Mouse (Mus musculus) retina, adult 2 months (tissue): ENCODE data around the gene Fgb.

Experiments used
- DNase-seq: peaks from one replicate; pipeline ENCODE4 v3.0.0-alpha.2; 2012; ENCODE audit warnings: low read depth, low spot score

The Fgb gene

GRCm38 (mm10) chr3:83027546-83028251 is 22.0 kb downstream of the Fgb start:
- DNase-seq, result no peak

GRCm38 (mm10) chr3:83025475-83026301 is 24.0 kb downstream of the Fgb start, which contains the start of gene Fga:
Gene Fga, plus strand, starts transcription at chr3:83026076.
- DNase-seq, result no peak

GRCm38 (mm10) chr3:83025036-83025435 is 24.6 kb downstream of the Fgb start:
- DNase-seq, result no peak

GRCm38 (mm10) chr3:83021176-83021575 is 28.5 kb downstream of the Fgb start:
- no peak for DNase-seq

DNA sequence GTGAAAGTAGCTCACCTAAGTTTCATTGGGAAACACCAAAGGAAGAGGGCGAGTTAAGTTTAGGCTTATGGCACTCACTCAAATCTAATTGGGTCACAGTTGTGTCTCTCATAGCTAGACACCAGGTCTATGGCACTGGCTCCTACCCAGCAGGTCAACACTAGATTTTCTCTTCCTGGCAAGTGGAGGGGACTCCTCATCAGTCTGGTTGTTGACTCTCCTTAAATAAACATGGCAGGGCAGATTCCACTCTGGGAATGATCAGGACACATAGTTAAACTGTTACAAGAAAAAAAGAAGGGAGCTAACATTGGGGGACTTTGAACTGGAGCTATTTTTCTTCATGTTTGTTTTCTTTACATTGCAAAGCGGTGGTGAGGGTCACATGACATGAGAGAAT is 29.3 kb downstream of the Fgb start:
- DNase-seq, result no peak

- no peak for DNase-seq
These were observed 33.4 kb downstream of the Fgb start for GRCm38 (mm10) chr3:83016236-83016635.

- DNase-seq, result no peak
These were observed 35.7 kb downstream of the Fgb start for GRCm38 (mm10) chr3:83013951-83014350.

GRCm38 (mm10) chr3:83012636-83013035 is 37.0 kb downstream of the Fgb start:
- no peak for DNase-seq

DNA sequence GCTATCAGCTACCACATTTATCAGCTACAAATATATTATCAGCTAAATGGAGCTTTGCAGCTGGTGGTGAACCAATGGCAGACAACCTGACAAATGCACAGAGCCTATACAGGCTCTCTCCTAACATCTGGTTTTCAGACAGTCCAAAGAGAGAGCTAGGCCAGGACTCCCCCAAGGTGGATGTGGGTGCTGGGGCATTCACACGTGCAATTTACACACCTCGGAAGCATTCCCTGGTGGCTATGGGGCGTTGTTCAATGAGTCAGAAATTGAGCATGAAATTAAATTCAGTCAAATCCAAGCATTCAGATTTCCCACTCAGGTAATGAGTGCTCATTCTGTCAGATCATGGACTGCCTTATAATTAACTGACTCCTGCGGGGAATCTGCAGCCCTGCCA is 38.1 kb downstream of the Fgb start:
- no peak for DNase-seq

DNA sequence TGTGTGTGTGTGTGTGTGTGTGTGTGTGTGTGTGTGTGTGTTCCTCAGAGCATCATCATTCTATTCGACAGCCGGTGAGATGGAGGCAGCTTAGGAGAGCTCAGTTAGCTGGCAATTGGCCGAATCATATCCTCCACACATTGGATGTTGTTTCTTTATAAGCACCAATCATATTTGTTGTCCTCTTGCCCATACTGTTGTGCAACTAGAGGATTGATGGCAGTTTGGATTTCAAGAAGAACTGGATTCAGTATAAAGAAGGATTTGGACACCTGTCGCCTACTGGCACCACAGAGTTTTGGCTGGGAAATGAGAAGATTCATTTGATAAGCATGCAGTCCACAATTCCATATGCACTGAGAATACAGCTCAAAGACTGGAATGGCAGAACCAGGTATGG is 38.5 kb downstream of the Fgb start:
- DNase-seq, result no peak

- no peak for DNase-seq
These were observed 39.4 kb downstream of the Fgb start for GRCm38 (mm10) chr3:83010291-83010690.

DNA sequence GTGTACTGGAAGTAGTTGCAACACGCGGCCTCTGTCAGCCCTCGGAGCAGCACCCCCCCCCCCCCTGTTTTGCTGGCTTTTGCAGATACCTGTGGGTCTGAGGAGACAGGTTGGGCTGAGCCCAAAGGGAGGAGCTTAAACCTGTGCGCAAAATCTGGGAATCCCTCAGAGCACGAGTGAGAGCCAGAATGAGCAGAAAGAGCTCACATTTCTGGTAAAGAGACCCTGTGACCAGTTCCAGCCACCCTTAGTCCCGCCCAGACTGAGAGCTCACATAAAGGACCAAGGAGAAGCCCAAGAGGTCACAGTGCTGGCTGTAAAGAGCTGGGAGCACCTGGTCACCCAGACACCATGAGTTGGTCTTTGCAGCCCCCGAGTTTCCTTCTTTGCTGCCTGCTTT is 42.1 kb downstream of the Fgb start, which contains the start of gene Fgg:
TSS of gene Fgg (plus strand) at position 168 of the 400 bp plus-strand sequence.
- no peak for DNase-seq

DNA sequence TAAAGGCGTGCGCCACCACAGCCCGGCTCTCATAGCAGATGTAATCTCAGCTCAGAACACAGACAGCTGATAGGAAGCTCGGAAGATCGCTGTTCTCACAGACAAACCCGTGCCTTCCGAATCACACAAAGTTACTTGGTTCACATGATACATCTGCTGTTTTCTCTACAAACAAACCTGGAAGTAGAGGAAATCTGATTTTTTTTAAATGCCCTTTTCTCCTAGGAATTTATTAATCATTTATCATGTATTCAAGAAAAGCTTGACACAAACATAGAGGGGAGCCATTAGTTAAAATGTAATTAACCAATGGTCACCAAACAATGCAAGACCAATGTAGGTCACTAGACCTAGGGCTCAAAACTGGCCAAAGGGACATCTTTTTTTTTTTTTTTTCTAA is 44.9 kb downstream of the Fgb start:
- no peak for DNase-seq

- DNase-seq, result no peak
These were observed 46.6 kb downstream of the Fgb start for GRCm38 (mm10) chr3:83003068-83003467.

DNA sequence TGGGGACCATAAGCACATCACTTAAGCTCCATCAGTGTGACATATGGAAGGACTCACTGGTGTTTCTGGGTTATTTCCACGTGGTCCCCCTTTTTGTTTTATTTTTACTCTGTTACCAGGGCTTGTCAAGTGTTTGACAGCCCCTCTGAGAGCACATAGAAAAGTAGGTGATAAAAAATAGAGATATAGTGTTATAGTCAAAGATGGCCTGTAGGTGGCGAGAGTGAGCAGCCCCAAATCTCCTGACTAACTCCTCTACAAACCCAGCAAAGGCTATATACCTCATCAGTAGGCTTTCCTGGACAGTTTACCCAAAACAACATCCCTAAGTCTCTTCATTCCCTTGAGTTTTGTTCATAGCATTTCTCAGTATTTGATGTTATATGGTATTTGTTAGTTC is 47.5 kb downstream of the Fgb start:
- peak; percentile 8 for DNase-seq

GRCm38 (mm10) chr3:82999995-83000394 is 49.7 kb downstream of the Fgb start:
- DNase-seq, result no peak

DNA sequence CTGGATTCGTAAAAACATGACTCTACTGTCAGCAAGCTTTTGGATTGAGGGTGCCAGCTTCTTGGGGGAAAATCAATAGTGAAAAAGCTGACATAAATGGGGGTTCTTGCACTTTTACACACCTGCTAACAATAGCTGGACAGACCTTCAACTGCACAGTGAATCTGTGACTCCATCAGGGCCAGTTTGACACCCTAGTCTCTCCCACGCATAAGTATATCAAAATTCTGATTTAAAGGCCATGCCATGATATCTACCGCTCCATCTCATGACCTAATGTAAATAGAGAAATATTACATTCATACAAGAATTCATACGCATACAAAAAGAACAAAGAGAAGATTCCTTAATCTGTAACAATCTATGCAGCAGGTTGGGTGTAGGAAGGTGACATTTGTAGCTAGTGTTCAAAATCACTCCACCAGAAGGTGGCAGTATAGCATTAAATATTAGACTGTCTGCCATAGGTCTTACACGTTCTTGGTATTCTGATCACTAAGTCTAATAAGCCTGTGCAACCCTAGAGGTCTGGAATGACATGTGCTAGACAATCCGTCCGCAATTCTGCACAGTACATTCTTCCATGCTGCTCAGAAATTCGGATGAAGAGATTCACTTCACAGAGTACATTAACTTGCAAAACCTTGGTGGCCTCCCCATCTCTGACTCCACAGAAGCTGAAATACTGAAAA is 50.7 kb downstream of the Fgb start:
- peak; percentile 50 for DNase-seq

- no peak for DNase-seq
These were observed 53.0 kb downstream of the Fgb start for GRCm38 (mm10) chr3:82996656-82997055.

- DNase-seq, result no peak
These were observed 54.3 kb downstream of the Fgb start for GRCm38 (mm10) chr3:82995368-82995767.

GRCm38 (mm10) chr3:82992956-82993355 is 56.7 kb downstream of the Fgb start:
- DNase-seq, result no peak

DNA sequence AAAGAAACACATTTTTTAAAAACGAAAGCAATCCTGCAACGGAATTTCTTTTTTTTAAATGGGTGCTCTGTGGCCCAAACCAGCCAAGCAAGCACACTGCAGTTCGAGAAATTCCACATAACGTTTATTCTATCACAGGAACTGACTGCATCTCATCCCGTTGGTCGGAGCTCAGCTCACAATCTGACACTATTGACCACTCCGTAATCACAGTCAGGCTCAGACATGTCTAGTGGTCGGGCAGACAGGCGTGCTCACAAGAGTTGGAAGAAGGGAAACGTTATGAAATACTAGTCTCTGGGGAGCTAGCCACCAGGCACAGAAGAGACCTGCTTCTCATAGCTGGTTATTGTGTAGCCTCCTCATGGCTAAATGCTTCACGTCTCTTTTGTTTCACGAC is 57.7 kb downstream of the Fgb start:
- no peak for DNase-seq
